Mouse (Mus musculus): Measurements from ENCODE around the gene Setd2.

DNA sequence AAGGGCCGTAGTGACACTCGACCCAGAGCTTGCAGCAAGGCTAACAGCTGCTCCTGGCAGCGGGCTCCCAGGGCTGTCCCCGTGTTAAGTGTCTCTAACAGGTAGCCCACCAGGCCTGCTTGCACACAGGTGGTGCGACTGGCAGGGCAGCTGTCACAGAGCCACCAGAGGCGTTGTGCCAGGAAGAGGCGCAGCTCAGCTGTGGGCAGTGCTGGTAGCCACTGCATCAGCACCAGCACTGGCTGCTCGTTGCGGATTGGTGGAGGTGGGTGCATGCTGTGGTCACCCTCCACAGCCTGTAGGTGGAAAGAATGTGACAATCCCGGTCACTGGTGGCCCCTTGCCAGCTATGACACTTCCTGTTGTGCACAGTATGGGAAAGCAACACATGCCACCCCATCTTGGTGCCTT, 106.2 kb downstream of the Setd2 start:
- TF ChIP-seq POLR2A (IDR thresholded peaks at IDR 0.05; ENCODE audit: low read depth, low read length): no peak
- TF ChIP-seq CTCF (IDR thresholded peaks at IDR 0.05; ENCODE audit: extremely low read depth, insufficient read depth, insufficient read length, insufficient replicate concordance): no peak
